Mouse (Mus musculus): ENCODE results near the gene Agpat4. TPM values are rescaled to one million over a fixed set of nuclear protein-coding genes. Genes with fewer than 3 reads are reported as not detected.

Agpat4 gene
- 16.1 and 25.5 TPM in 2 replicates for polyA plus RNA-seq (2014; fragmentation: Nextera tagmentation; extraction: Ambion mirVana)

DNA sequence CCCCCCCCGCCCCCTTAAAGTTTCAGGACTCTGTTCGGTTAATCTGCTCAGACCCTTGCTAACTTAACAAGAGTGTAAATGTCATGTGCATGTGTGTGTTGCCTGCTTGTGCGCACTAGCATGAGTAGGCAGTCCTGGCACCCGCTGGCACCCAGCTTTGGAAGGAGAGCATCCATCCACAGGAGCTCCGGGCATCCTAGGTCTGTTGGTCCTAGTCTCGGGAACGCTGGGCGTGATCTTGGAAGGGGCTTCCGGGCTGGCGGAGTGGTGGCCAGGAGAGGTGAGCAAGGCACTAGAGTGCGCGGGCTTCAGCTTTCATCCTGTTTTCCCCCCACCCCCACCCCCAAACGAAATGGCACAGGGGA lies at the start of gene Agpat4:
Gene Agpat4 (plus strand): TSS at position 144 of the 365 bp plus-strand sequence.
- Histone ChIP-seq H3K27me3 (replicated peaks; ENCODE audit: control insufficient read depth, insufficient read depth, low read length) (no peaks in the 10 kb centered on the region), H3K9me3 (replicated peaks; ENCODE audit: control insufficient read depth, low read length) (no peaks in the 10 kb centered on the region), H3K27ac (ENCODE audit: low read depth, low read length) (peak within 1 kb of the TSS; percentile 89), H3K9ac (ENCODE audit: low read length) (peak within 1 kb of the TSS; percentile 70), H3K4me3 (ENCODE audit: low read depth, low read length) (peak within 1 kb of the TSS; percentile 59), H3K36me3 (ENCODE audit: control insufficient read depth, insufficient read depth, low read length) (no peaks in the 10 kb centered on the region), H3K4me1 (ENCODE audit: control insufficient read depth, insufficient read depth, low read length) (peaks cover 21% of the 10 kb centered on the region), H3K4me2 (ENCODE audit: low read length) (peak within 1 kb of the TSS; percentile 95)
- DNase-seq (ENCODE audit: low spot score) (peak; percentile 58), ATAC-seq (peak; percentile 49)
- 0% methylated on average over 13 of the region's 13 CpGs for WGBS

DNA sequence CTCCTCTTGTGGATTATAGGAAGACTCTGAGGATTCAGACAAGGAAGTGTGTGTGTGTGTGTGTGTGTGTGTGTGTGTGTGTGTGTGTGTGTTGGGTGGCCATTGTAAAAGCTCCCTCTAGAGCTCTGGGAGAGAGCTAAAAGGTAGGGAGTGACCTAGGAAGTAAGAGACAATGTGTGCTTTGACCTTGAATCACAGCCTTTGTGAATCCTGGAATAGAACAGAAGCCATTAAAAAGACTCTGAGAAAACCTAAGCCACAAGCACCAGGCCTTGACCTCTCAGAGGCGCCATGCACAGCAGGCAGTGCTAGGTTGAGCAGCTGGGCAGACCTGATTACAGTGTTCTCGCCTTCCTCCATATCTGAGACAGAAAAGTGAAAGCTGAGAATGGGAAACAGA lies 41.7 kb upstream of the Agpat4 start:
- ATAC-seq (no peak), DNase-seq (ENCODE audit: low spot score) (no peak)
- H3K36me3 ChIP-seq (ENCODE audit: control insufficient read depth, insufficient read depth, low read length) = no peaks in the 10 kb centered on the region
- H3K27me3 ChIP-seq (replicated peaks; ENCODE audit: control insufficient read depth, insufficient read depth, low read length) = no peaks in the 10 kb centered on the region
- H3K4me3 ChIP-seq (ENCODE audit: low read depth, low read length) = no peak overlapping the region
- whole genome bisulfite sequencing = 42% methylated on average over 2 of the region's 2 CpGs
- H3K27ac ChIP-seq (ENCODE audit: low read depth, low read length) = no peak overlapping the region
- H3K9me3 ChIP-seq (replicated peaks; ENCODE audit: control insufficient read depth, low read length) = no peaks in the 10 kb centered on the region
- H3K4me2 ChIP-seq (ENCODE audit: low read length) = no peak overlapping the region
- no peak overlapping the region for H3K9ac ChIP-seq (ENCODE audit: low read length)
- H3K4me1 ChIP-seq (ENCODE audit: control insufficient read depth, insufficient read depth, low read length) = no peaks in the 10 kb centered on the region

DNA sequence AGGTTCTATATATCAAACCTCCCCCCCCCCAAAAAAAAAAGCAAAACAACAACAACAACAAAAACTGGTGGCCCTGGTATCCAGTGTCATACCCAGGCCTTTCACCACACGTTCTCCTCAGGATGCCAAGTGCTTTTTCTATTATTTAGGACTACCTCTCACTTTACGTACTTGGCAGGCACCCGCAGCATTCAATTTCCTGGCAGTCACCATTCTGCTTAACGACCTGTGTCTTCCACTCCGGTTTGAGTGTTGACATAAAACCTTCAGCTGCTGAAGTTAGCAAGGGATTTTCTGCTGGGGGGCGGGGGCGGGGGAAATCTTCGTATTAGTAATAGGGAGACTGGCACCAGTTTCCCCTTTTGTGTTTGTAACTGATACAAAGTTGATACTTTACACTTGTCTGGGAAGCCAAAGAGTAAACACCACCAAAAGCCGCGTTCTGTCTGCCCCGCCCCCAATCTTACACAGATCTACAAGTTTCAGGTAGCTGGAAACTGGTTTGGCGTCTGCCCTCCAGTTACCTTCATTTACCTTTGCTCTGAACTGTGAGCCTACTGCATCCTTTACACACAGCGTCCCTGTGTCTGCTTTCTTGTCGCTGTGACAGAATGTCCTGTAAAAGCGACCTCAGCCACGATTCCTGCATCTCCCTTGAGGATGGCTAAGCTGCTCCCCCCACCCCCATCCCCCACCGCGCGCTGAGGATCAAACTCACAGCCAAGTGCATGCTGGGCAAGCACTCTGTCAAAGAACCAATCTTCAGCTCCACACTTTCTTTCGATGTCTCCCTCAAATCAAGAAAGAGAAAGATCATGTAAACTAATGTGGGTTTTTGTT lies 37.6 kb upstream of the Agpat4 start:
- H3K4me3 ChIP-seq (ENCODE audit: low read depth, low read length) = no peak overlapping the region
- no peaks in the 10 kb centered on the region for H3K36me3 ChIP-seq (ENCODE audit: control insufficient read depth, insufficient read depth, low read length)
- 52% methylated on average over 20 of the region's 20 CpGs for WGBS
- no peak overlapping the region for H3K27ac ChIP-seq (ENCODE audit: low read depth, low read length)
- H3K9me3 ChIP-seq (replicated peaks; ENCODE audit: control insufficient read depth, low read length) = no peaks in the 10 kb centered on the region
- no peaks in the 10 kb centered on the region for H3K4me1 ChIP-seq (ENCODE audit: control insufficient read depth, insufficient read depth, low read length)
- H3K4me2 ChIP-seq (ENCODE audit: low read length) = no peak overlapping the region
- no peak for DNase-seq (ENCODE audit: low spot score)
- H3K27me3 ChIP-seq (replicated peaks; ENCODE audit: control insufficient read depth, insufficient read depth, low read length) = no peaks in the 10 kb centered on the region
- no peak overlapping the region for H3K9ac ChIP-seq (ENCODE audit: low read length)
- no peak for ATAC-seq

DNA sequence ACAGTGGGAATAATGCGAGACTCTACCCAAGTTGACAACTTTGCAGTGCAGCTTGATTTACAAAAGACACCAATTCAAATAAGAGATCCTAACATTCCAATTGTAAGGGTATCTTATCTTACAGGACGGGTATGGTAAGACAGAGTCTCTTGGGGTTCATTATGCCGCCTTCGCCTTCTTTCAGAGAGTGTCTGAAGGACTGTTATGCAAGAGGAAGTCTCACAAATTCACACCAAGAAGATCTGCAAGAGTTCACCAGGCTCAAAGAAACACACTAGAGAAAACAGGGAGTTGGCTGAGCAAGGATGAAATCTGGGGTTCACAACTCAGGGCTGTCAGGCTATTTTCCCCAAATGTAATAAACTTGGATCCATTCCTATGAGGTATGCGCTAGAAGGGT lies 36.3 kb upstream of the Agpat4 start:
- Histone ChIP-seq H3K27me3 (replicated peaks; ENCODE audit: control insufficient read depth, insufficient read depth, low read length) (no peaks in the 10 kb centered on the region), H3K4me2 (ENCODE audit: low read length) (no peak overlapping the region), H3K4me1 (ENCODE audit: control insufficient read depth, insufficient read depth, low read length) (no peaks in the 10 kb centered on the region), H3K9ac (ENCODE audit: low read length) (no peak overlapping the region), H3K9me3 (replicated peaks; ENCODE audit: control insufficient read depth, low read length) (no peaks in the 10 kb centered on the region), H3K4me3 (ENCODE audit: low read depth, low read length) (no peak overlapping the region), H3K27ac (ENCODE audit: low read depth, low read length) (no peak overlapping the region), H3K36me3 (ENCODE audit: control insufficient read depth, insufficient read depth, low read length) (no peaks in the 10 kb centered on the region)
- no peak for DNase-seq (ENCODE audit: low spot score)
- no peak for ATAC-seq
- WGBS = 90% methylated on average over 5 of the region's 5 CpGs

DNA sequence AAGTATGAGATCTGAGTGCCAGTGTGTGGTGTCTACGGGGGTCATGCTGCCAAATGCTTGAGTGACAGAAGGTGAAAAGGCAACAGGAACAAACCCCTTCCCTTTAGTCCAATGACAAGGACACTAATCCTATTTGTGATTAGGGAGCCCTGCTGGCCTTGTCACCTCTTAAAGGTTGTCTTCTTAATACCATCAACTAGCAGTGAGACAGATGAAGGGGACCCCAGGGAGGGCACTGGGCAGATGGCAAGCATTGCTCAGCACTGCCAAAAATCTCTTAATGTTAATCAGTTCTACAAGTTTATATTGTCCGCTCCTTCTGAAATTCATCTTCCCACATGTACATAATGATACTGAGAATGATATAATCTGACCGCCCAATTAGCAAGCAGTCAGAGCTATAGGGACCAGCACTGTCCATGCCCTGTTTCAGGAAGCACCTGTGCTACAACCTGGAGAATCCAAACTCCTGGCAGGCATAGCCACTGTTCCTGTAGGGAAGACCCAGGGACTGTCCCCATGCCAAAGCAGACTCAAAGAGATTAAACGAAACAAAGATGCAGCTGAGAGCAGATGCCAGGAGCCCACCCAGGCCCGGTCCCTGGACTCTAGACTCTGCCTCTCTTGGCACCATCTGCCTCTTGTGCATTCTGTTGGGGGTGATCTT lies 28.1 kb upstream of the Agpat4 start:
- H3K27ac ChIP-seq (ENCODE audit: low read depth, low read length) = no peak overlapping the region
- no peak for ATAC-seq
- 60% methylated on average over 5 of the region's 5 CpGs for WGBS
- no peaks in the 10 kb centered on the region for H3K36me3 ChIP-seq (ENCODE audit: control insufficient read depth, insufficient read depth, low read length)
- no peaks in the 10 kb centered on the region for H3K4me1 ChIP-seq (ENCODE audit: control insufficient read depth, insufficient read depth, low read length)
- no peaks in the 10 kb centered on the region for H3K9me3 ChIP-seq (replicated peaks; ENCODE audit: control insufficient read depth, low read length)
- no peak overlapping the region for H3K4me3 ChIP-seq (ENCODE audit: low read depth, low read length)
- no peaks in the 10 kb centered on the region for H3K27me3 ChIP-seq (replicated peaks; ENCODE audit: control insufficient read depth, insufficient read depth, low read length)
- DNase-seq (ENCODE audit: low spot score) = no peak
- H3K4me2 ChIP-seq (ENCODE audit: low read length) = no peak overlapping the region
- no peak overlapping the region for H3K9ac ChIP-seq (ENCODE audit: low read length)

DNA sequence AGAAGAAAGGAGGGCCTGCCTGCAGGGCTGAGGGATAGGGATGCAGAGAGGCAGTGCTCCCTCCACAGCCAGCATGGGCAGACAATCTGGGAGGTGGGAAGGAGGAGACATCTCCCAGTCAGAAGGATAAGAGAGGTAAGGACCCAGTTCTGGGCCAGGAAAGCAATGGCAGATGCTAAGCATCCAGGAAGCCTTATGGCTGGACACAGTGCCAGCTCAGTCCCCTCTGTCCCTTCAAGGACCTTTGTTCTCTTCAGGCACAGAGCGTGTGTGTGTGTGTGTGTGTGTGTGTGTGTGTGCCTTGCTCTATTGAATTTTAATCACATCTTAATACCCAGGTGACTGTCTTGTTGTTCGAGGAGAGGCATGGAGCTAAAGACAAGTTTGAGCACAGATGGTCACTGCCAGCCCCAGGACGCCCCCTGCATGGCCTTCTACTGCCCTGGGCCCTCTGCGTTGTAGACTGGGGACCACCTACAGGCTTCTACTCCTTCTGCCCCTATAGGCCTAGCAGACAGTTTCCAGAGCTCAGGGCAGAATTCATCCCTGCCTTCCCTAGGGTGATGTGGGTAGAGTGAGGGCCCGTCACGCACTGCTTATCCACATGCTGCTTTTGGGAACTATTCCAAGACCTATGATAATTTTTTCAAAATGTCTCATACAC lies 25.5 kb upstream of the Agpat4 start:
- 69% methylated on average over 6 of the region's 6 CpGs for WGBS
- Histone ChIP-seq H3K9ac (ENCODE audit: low read length) (no peak overlapping the region), H3K4me1 (ENCODE audit: control insufficient read depth, insufficient read depth, low read length) (no peaks in the 10 kb centered on the region), H3K27ac (ENCODE audit: low read depth, low read length) (no peak overlapping the region), H3K9me3 (replicated peaks; ENCODE audit: control insufficient read depth, low read length) (no peaks in the 10 kb centered on the region), H3K4me3 (ENCODE audit: low read depth, low read length) (no peak overlapping the region), H3K4me2 (ENCODE audit: low read length) (no peak overlapping the region), H3K36me3 (ENCODE audit: control insufficient read depth, insufficient read depth, low read length) (no peaks in the 10 kb centered on the region), H3K27me3 (replicated peaks; ENCODE audit: control insufficient read depth, insufficient read depth, low read length) (no peaks in the 10 kb centered on the region)
- no peak for ATAC-seq
- DNase-seq (ENCODE audit: low spot score) = no peak

DNA sequence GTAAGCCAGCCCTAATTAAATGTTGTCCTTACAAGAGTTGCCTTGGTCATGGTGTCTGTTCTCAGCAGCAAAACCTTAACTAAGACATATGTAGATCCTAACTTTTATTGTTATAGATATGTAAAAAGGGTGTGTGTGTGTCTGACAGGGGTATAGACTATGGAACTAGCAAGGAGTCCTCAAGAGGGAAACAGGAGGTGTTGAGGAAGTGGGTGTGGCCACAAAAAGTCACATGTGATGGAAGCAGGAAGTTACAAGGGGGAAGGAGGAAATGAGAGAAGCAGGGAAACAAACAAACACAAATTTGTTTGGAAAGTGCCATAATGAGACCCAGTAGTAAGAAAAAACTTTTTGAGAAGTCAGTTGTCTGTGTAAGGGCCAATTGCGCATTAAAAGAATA lies 24.5 kb upstream of the Agpat4 start:
- H3K9ac ChIP-seq (ENCODE audit: low read length) = no peak overlapping the region
- no peaks in the 10 kb centered on the region for H3K27me3 ChIP-seq (replicated peaks; ENCODE audit: control insufficient read depth, insufficient read depth, low read length)
- no peak overlapping the region for H3K27ac ChIP-seq (ENCODE audit: low read depth, low read length)
- H3K4me2 ChIP-seq (ENCODE audit: low read length) = no peak overlapping the region
- H3K4me1 ChIP-seq (ENCODE audit: control insufficient read depth, insufficient read depth, low read length) = no peaks in the 10 kb centered on the region
- no peaks in the 10 kb centered on the region for H3K9me3 ChIP-seq (replicated peaks; ENCODE audit: control insufficient read depth, low read length)
- WGBS = 97% methylated on average over 1 of the region's 1 CpGs
- no peak for DNase-seq (ENCODE audit: low spot score)
- ATAC-seq = no peak
- no peak overlapping the region for H3K4me3 ChIP-seq (ENCODE audit: low read depth, low read length)
- no peaks in the 10 kb centered on the region for H3K36me3 ChIP-seq (ENCODE audit: control insufficient read depth, insufficient read depth, low read length)

DNA sequence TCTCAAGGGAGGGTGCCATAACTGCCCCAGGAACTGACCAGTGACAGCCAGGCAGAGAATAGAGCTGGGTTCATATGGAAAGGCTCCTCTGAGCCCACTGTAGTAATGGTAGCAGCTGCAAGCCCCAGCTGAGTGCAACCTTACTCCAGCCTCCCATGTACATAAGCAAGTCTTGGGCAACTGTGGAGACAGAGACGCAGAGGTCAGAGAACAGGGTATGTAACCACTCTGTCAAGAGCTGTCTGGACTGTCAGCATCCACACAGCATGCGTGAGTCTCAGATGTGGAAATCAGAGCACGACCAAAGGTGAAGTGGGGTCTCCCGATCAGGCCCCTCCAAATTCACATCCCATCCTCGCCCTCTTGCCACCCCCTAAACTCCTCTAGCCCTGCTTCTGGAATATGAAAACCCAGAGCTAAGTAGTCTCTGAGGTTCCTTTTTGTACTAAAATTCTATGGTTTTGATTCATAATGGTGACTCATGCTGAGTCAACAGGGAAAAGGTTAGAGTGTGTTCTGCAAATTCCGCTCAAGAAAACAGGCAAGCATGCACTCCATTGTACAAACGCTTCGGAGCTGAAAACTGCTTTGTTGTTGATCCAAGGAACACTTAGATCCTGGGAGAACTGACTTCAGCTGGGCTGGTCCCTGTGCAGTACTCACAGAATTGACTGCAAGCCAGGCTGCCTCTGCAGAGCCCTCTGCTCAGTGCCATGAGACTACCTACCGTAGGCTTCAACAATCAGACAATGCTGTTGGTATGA lies 23.5 kb upstream of the Agpat4 start:
- Histone ChIP-seq H3K4me3 (ENCODE audit: low read depth, low read length) (no peak overlapping the region), H3K4me1 (ENCODE audit: control insufficient read depth, insufficient read depth, low read length) (no peaks in the 10 kb centered on the region), H3K9ac (ENCODE audit: low read length) (no peak overlapping the region), H3K36me3 (ENCODE audit: control insufficient read depth, insufficient read depth, low read length) (no peaks in the 10 kb centered on the region), H3K27ac (ENCODE audit: low read depth, low read length) (no peak overlapping the region), H3K9me3 (replicated peaks; ENCODE audit: control insufficient read depth, low read length) (0 out of 2 replicates have a peak, but pooled peaks cover under 1% of the 10 kb centered on the region), H3K27me3 (replicated peaks; ENCODE audit: control insufficient read depth, insufficient read depth, low read length) (no peaks in the 10 kb centered on the region), H3K4me2 (ENCODE audit: low read length) (no peak overlapping the region)
- 82% methylated on average over 9 of the region's 9 CpGs for WGBS
- ATAC-seq (no peak), DNase-seq (ENCODE audit: low spot score) (peak; percentile 5)
